Mouse (Mus musculus) midbrain, embryonic 14.5 days (tissue): ENCODE measurements around the gene Hydin. TPM values are rescaled to one million over a fixed set of nuclear protein-coding genes. Genes with fewer than 3 reads are reported as not detected.

Experiments used
- ATAC-seq: fragments of 200-750 bp; cut with Nextera tagmentation; 2 replicates; pipeline ENCODE4 v1.8.0; 2017; ENCODE audit warnings: moderate number of reproducible peaks, moderate library complexity; ENCODE audit not compliant: low FRiP score, low TSS enrichment
- DNase-seq: peaks from one replicate; pipeline ENCODE4 v3.0.0-alpha.2; 2015
- H3K27ac ChIP-seq: fragments of 300-500 bp; sonication (generic); replicated peaks from 2 replicates; pipeline ENCODE4 v1.5.1; 2014; ENCODE audit warnings: mild to moderate bottlenecking, low read depth, low read length, moderate library complexity
- H3K27me3 ChIP-seq: fragments of 300-500 bp; sonication (generic); 2 replicates; pipeline ENCODE4 v1.6.1; 2014; ENCODE audit warnings: low read length, control low read depth, mixed read lengths; ENCODE audit not compliant: control insufficient read depth, insufficient read depth
- H3K36me3 ChIP-seq: fragments of 300-500 bp; sonication (generic); 2 replicates; pipeline ENCODE4 v1.6.1; 2014; ENCODE audit warnings: low read length, control low read depth; ENCODE audit not compliant: control insufficient read depth, insufficient read depth
- H3K4me1 ChIP-seq: fragments of 300-500 bp; sonication (generic); 2 replicates; pipeline ENCODE4 v1.6.1; 2014; ENCODE audit warnings: mild to moderate bottlenecking, antibody characterized with exemption, low read length, control low read depth; ENCODE audit not compliant: control insufficient read depth, insufficient read depth
- H3K4me2 ChIP-seq: fragments of 300-500 bp; sonication (generic); 2 replicates; pipeline ENCODE4 v1.6.1; 2014; ENCODE audit warnings: mild to moderate bottlenecking, low read length, moderate library complexity
- H3K4me3 ChIP-seq: fragments of 300-500 bp; sonication (generic); replicated peaks from 2 replicates; pipeline ENCODE4 v1.5.1; 2014; ENCODE audit warnings: low read depth, low read length
- H3K9ac ChIP-seq: fragments of 300-500 bp; sonication (generic); replicated peaks from 2 replicates; pipeline ENCODE4 v1.6.1; 2014; ENCODE audit warnings: mild to moderate bottlenecking, low read length, moderate library complexity
- H3K9me3 ChIP-seq: fragments of 300-500 bp; sonication (generic); 2 replicates; pipeline ENCODE4 v1.6.1; 2016; ENCODE audit warnings: low read length, control low read depth, mixed read lengths; ENCODE audit not compliant: control insufficient read depth
- WGBS: fragments of 180-500 bp; shearing (Covaris S2); extraction: QIAGEN DNeasy Blood & Tissue Kit; methylation state at CpG from one replicate; pipeline ENCODE4 v1.1.7; 2014; 5-methylcytosine and 5-hydroxymethylcytosine counted together
- polyA plus RNA-seq: library from polyadenylated mRNA; unstranded; fragments of >200 nt; fragmentation: Nextera tagmentation; extraction: Ambion mirVana; gene quantifications from 2 replicates; pipeline ENCODE4 v1.2.1, GENCODE M21; 2014

Gene Hydin
- polyA plus RNA-seq, 1 experiment from 2014 or later, result 0.14 TPM

- DNase-seq (no peak), ATAC-seq (no peak)
- Histone ChIP-seq H3K36me3 (no peaks in the 10 kb centered on the region), H3K4me3 (no peak overlapping the region), H3K9me3 (no peaks in the 10 kb centered on the region), H3K4me2 (no peak overlapping the region), H3K4me1 (no peaks in the 10 kb centered on the region), H3K9ac (no peak overlapping the region), H3K27ac (no peak overlapping the region), H3K27me3 (no peaks in the 10 kb centered on the region)
- WGBS, result 84% methylated on average over 6 of the region's 6 CpGs
These were observed 327.4 kb downstream of the Hydin start for GRCm38 (mm10) chr8:110594164-110594563.

GRCm38 (mm10) chr8:110604556-110604955, 337.8 kb downstream of the Hydin start:
- ATAC-seq, result no peak
- Histone ChIP-seq H3K4me2 (no peak overlapping the region), H3K27me3 (no peaks in the 10 kb centered on the region), H3K36me3 (no peaks in the 10 kb centered on the region), H3K4me3 (no peak overlapping the region), H3K4me1 (no peaks in the 10 kb centered on the region), H3K9me3 (no peaks in the 10 kb centered on the region), H3K9ac (no peak overlapping the region), H3K27ac (no peak overlapping the region)
- DNase-seq, result peak; percentile 74
- 3% methylated on average over 1 of the region's 1 CpGs for WGBS

- H3K36me3 ChIP-seq, result no peaks in the 10 kb centered on the region
- 53% methylated on average over 6 of the region's 6 CpGs for WGBS
- H3K9ac ChIP-seq, result no peak overlapping the region
- no peaks in the 10 kb centered on the region for H3K4me1 ChIP-seq
- no peaks in the 10 kb centered on the region for H3K27me3 ChIP-seq
- H3K4me3 ChIP-seq, result no peak overlapping the region
- H3K27ac ChIP-seq, result no peak overlapping the region
- DNase-seq (no peak), ATAC-seq (no peak)
- no peaks in the 10 kb centered on the region for H3K9me3 ChIP-seq
- H3K4me2 ChIP-seq, result no peak overlapping the region
These were observed 338.7 kb downstream of the Hydin start for GRCm38 (mm10) chr8:110605401-110606015.

- no peak overlapping the region for H3K27ac ChIP-seq
- no peaks in the 10 kb centered on the region for H3K36me3 ChIP-seq
- no peaks in the 10 kb centered on the region for H3K9me3 ChIP-seq
- no peak for ATAC-seq
- DNase-seq, result no peak
- peaks cover 14% of the 10 kb centered on the region for H3K4me1 ChIP-seq
- WGBS, result 72% methylated on average over 3 of the region's 3 CpGs
- H3K27me3 ChIP-seq, result no peaks in the 10 kb centered on the region
- H3K9ac ChIP-seq, result no peak overlapping the region
- H3K4me3 ChIP-seq, result no peak overlapping the region
- no peak overlapping the region for H3K4me2 ChIP-seq
These were observed 349.0 kb downstream of the Hydin start for GRCm38 (mm10) chr8:110615730-110616129.

- Histone ChIP-seq H3K4me1 (peaks cover 14% of the 10 kb centered on the region), H3K36me3 (no peaks in the 10 kb centered on the region), H3K27ac (peak overlapping the region; percentile 71), H3K9ac (peak overlapping the region; percentile 52), H3K9me3 (no peaks in the 10 kb centered on the region), H3K4me2 (peak overlapping the region; percentile 89), H3K4me3 (peak overlapping the region; percentile 95), H3K27me3 (no peaks in the 10 kb centered on the region)
- DNase-seq (no peak), ATAC-seq (peak; percentile 42; the same call in 1 of the 2 replicates)
- 9% methylated on average over 14 of the region's 14 CpGs for WGBS
These were observed 351.1 kb downstream of the Hydin start for GRCm38 (mm10) chr8:110617801-110618358.

- H3K9me3 ChIP-seq, result no peaks in the 10 kb centered on the region
- H3K4me3 ChIP-seq, result peak within 1 kb of the TSS; percentile 95
- no peaks in the 10 kb centered on the region for H3K27me3 ChIP-seq
- peak within 1 kb of the TSS; percentile 74 for H3K9ac ChIP-seq
- H3K4me2 ChIP-seq, result peak within 1 kb of the TSS; percentile 89
- under 1% methylated on average over 67 of the region's 67 CpGs for WGBS
- peak within 1 kb of the TSS; percentile 71 for H3K27ac ChIP-seq
- peaks cover 14% of the 10 kb centered on the region for H3K4me1 ChIP-seq
- DNase-seq (peak; percentile 99), ATAC-seq (peak; percentile 97)
- no peaks in the 10 kb centered on the region for H3K36me3 ChIP-seq
These were observed 351.8 kb downstream of the Hydin start, which contains the start of gene Vac14 for GRCm38 (mm10) chr8:110618391-110619207. Gene Vac14, plus strand, starts transcription at chr8:110618585.

DNA sequence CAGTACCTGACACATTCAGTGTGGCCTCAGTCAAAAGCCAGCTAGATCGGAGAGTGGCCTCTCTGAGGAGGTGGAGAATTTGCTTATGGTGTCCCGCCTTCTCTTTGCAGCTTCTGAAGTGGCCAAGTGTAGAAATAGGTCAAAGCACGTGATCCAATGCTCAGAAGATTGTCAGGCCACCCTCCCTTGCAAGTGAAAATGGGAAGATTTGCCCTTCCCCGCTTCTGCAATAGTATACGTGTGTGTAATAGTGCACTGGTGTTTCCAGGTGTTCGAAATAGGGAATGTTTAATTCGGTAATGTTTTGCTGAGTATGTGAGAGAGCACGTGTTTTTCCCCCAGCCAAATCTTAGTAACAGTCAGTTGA, 352.4 kb downstream of the Hydin start:
- peak overlapping the region; percentile 95 for H3K4me3 ChIP-seq
- no peaks in the 10 kb centered on the region for H3K36me3 ChIP-seq
- no peak overlapping the region for H3K27ac ChIP-seq
- no peaks in the 10 kb centered on the region for H3K9me3 ChIP-seq
- peak overlapping the region; percentile 74 for H3K9ac ChIP-seq
- no peak for DNase-seq
- peak overlapping the region; percentile 89 for H3K4me2 ChIP-seq
- H3K4me1 ChIP-seq, result peaks cover 14% of the 10 kb centered on the region
- no peaks in the 10 kb centered on the region for H3K27me3 ChIP-seq
- 33% methylated on average over 8 of the region's 8 CpGs for WGBS
- ATAC-seq, result no peak

- WGBS, result 93% methylated on average over 5 of the region's 5 CpGs
- Histone ChIP-seq H3K9me3 (no peaks in the 10 kb centered on the region), H3K4me2 (peak overlapping the region; percentile 89), H3K27ac (no peak overlapping the region), H3K4me1 (peaks cover 14% of the 10 kb centered on the region), H3K4me3 (no peak overlapping the region), H3K36me3 (no peaks in the 10 kb centered on the region), H3K27me3 (no peaks in the 10 kb centered on the region), H3K9ac (no peak overlapping the region)
- ATAC-seq (no peak), DNase-seq (no peak)
These were observed 353.1 kb downstream of the Hydin start for GRCm38 (mm10) chr8:110619919-110620318.
